Mouse (Mus musculus) right cerebral cortex, adult 2 months (tissue): ENCODE results near the gene Frrs1l.

ENCODE experiments used
- DNase-seq, 2 experiments: peaks; one replicate each; pipeline ENCODE4 v3.0.0; 2021 to 2022; ENCODE audit warnings: low spot score in 2 of 2

The Frrs1l gene

GRCm38 (mm10) chr4:56990215-56990584 is at the start of gene Frrs1l:
Gene Frrs1l (minus strand): TSS chr4:56990391.
- peak; percentile 71 to 72 for DNase-seq

DNA sequence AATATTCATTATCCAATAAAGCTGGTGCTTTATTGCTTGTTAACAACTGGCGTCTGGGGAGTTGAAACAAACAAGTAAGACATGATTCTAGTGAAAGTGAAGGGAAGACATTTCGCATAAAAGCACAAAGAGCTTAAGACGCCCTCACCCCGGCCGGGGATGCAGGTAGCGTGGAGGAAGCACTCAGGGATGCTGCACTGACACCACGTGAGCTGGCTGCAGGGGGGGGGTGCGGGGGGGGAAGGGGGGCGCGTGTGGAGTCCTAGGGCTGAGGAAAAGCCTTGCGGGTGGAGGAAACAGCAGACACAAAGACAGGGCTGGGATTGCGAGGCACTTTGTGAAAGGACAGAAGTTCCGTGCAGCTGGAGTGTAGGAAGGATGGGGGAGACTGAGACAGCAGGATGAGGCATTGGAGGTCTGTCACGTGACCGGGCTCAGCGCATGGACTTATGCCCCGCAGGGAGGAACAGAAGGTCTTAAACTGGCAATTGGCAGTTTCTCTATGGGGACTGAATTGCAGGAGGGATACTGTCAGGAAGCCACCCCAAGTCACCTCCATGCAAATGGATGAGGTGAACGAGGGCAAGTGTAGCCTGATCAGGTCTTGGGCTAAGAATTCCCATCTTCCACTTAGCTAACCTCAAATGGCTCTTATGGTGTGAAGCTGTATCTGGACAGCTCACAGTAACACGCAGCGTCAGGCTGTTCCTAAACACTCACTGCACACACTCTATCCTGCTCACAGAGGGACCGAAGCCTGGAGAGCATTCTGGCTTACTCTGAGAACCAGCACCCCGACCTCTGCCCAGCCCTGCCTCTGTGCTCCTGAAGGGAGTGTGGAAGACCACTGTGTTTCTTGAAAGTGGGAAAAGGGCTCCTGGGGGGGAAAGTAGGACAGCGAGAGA is 49.2 kb upstream of the Frrs1l start:
- DNase-seq: peak; percentile 56 to 65

DNA sequence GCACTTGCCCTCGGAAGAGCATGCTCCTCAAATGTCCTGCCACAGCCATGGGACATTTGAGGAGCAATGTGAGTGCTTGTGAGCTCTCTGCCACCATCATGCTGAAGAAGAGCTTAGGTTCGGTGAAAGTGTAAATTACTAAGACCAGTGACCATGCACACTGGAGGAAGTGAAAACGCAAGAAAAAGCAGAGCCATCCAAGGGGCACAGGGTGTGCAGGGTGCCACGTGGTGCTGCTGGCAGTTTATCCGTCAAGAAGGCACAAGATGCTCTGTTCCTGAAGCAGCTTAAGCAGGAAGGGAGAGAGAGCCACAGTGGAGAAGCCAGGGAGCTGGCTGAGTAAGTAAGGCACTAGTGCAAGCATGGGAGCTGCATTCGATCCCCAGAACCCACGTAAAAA is 47.4 kb upstream of the Frrs1l start:
- DNase-seq: no peak

DNA sequence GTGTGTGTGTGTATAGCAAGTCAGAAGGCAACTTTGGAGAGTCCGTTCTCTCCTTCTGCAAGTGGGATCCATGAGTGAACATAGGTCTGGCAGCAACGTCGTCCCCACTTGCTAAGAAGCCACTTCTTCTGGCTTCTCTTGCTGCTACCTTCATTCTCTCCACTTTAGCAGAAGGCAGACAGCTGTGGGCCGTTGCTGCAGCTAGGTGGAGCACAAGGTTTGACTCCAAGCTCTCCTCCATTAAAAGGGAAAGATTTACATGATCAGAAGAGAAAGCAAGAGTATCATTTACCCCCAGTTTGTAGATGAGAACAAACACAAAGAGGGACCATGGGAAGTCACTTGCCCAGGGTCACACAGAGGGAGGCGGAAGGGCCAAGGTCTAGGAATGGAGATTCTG is 44.0 kb upstream of the Frrs1l start:
- DNase-seq: no peak

GRCm38 (mm10) chr4:57031440-57031839 is 41.2 kb upstream of the Frrs1l start:
- DNase-seq: no peak

GRCm38 (mm10) chr4:57027954-57028353 is 37.8 kb upstream of the Frrs1l start:
- no peak for DNase-seq

DNA sequence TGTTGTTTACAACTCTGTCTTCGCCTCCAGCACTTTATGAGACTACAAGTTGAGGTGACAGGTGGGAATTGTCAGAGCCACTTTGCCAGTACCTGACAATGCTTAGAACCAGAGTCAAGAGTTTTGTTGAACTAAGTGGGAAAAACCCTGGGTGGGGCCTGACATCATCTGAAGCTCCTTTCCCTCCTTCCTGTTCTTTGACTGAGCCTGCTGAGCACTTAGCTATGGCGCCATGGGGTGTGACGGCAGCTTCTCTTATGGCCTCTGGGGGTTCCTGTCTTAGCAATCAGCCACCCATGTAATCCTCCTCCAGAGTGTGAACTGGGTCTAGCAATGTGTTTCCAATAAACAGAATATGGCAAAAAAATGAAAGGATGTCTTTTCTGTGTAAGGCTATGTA is 33.3 kb upstream of the Frrs1l start:
- DNase-seq: no peak

- no peak for DNase-seq
Observed at GRCm38 (mm10) chr4:57021288-57021687, 31.1 kb upstream of the Frrs1l start.

DNA sequence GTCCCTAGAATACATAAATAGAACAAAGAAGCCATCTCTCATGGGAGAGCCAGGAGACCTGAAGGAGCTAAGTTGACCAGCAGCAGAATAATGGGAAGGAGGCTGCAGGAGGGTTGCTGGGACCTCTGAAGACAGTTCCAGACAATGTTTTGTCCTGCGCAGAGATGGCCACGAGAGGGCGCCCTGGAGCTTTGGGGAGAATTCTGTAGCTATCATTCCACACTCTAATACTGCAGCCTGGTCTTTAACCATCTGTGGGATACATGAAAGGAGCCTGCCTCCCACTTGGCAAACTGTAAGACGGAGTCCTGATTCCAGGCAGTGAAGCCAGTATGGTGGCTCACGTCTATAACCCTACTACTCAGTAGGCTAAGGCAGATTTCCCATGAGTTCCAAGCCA is 27.0 kb upstream of the Frrs1l start:
- peak; percentile 66 to 81 for DNase-seq

DNA sequence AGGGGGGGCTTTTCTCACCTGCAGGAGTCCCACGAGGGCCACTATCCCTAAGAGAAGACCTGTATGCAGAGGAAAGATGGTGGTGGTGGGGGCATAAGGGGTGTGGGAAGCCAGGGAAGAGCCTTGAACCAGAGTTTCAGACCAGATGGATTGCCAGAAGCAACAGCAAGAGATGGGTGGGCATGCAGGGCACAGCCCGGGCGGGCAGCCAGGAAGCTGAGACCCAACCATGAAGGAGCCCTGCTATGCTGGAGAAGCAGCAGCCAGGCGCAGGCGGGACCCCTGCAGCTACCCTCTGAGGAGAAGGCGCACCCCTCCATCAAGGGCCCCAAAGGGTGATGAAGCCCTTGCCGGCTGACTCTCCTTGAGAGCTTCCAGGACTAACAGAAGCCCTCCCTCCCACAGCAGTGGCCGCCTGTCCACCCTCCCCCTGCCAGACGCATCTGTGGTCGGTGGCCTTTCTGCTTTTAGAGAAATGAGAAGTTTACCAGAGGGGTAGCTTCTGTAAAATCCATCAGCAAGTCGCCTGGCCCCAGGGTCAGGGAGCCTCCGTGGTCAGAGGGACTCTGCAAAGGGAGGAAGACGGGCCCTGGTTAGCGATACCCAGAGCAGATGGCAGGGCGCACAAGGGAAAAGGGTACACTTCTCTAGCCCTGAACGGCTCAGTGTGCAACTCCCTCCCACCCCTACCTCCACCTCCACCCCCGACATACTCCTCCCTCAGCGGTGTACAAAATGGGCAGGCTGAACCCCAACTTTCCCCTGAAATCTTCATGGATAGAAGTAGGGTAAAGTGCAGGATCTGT is 26.4 kb upstream of the Frrs1l start:
- DNase-seq: no peak

- DNase-seq: no peak
Observed at GRCm38 (mm10) chr4:57015032-57015431, 24.8 kb upstream of the Frrs1l start.

DNA sequence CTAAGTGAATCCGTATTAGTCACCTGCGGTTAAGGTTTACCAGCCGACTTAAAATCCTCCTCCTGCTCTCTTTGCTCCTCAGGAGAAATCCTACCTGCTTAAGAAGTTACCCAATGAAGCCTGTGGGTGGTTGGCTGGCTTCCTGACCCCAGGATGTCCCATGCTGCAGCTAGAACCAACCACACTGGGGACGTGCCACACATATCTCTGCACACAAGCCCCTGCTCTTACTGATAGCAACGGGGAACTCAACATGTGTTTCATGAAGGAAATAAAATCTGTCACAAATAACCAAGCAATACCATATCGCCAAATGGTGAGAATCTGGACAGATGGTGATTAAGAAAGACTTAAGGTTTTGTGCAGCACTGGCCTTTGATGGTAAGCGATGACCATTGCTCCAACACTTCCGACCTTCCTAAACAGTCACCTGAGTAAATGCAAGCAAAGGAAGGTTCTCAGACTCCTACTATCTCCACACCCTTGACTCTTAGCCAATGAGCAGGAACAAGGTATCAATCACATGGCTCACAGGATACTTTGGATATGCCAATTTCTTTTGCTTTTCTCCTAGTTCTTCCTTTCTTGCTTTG is 21.4 kb upstream of the Frrs1l start:
- DNase-seq: no peak

DNA sequence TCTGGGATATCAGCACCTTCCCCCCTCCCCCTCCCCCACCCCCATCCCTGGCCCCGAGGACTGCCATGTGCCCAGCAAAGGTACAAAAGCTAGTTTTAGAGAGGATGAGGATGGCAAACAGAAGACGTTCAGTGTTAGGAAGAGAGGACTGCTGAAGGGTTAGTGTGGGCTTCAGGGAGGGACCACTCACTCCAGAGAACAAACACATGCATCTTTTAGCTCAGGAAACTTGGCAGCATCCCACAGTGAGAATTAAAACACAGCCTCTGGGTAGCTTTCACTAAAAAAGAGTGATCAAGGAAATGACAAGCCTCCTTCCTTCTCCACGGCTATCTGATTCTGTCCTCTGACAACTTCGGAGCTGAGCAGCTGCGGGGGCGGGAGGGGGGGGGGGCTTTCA is 20.7 kb upstream of the Frrs1l start:
- no peak for DNase-seq

DNA sequence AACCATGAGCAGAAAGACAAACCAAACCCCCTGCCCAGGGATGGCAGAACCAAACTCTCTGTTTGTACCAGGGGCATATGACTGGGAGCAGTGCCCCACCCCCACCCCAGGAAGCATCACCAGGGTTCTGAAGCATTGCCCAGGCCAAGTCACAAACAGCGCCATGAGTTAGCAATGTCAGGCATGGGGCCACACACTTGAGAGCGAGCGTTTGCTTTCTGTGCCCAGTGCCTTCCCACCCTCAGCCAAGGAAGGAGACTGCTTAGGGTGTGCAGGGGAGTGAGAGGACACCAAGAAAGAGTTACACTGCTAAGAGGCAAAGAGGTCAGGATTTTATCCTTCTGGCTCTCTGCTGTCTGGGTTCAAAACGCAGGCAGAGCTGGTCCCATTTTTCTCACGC is 20.2 kb upstream of the Frrs1l start:
- DNase-seq: no peak

GRCm38 (mm10) chr4:57007717-57008116 is 17.5 kb upstream of the Frrs1l start:
- no peak for DNase-seq

GRCm38 (mm10) chr4:57005011-57005410 is 14.8 kb upstream of the Frrs1l start:
- no peak for DNase-seq

DNA sequence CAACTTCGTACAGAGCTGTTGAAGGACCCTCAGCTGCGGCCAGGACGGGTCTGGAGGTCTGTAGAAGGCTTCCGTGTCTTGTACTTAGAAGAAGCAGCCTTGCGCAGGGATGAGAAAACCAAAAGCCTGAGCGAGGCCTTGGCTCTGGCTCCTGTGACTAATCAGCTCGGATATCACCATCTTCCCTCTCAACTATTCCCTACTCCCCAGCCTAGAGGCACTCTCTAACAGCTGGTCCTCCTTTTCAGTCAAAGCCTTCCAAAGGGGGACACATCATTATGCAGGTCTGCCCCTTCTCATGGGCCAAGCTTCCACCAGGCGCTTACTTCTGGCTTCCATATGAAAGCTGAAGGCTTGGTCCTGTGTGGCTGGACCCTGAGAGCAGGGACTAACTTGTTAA is 13.7 kb upstream of the Frrs1l start:
- DNase-seq: no peak

DNA sequence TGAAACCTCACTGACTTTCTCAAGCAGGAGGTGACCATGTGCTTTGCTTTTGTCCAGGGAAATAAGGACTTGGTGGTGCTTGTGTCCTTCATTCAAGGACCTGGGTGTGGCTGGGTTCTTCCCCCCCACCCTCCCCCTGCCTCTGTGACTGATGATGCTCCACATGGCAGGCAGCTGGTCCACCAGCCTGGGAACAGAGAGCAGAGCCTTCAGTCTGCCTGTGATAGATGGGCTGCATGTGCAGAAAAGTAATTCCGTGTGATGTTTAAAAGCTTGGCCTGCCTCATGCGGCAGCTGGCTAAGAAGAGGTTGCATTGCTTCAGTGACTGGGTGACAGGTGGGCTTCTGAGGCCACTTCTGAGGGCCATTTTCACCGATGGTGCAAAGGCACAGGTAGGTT is 12.6 kb upstream of the Frrs1l start:
- DNase-seq: no peak

DNA sequence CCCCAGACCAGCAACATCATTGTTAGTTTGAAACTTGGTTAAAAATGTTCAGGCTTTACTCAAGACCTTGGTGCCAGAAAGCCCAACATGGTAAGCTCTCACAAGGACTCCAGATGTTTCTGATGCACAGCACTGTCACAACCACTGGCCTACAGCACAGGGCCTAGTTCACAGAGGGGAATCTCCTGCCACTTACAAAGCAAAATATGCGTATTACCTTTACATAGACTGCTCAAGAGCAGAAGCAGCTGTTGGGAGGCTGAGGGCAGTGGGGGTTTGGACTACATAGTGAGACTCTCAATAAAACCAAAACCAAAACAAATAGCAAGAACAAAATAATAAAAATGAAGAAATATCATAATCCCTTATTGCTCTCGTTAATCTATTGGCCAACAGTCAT is 11.2 kb upstream of the Frrs1l start:
- DNase-seq: no peak

- DNase-seq: no peak
Observed at GRCm38 (mm10) chr4:56993331-56993730, 3.1 kb upstream of the Frrs1l start.

DNA sequence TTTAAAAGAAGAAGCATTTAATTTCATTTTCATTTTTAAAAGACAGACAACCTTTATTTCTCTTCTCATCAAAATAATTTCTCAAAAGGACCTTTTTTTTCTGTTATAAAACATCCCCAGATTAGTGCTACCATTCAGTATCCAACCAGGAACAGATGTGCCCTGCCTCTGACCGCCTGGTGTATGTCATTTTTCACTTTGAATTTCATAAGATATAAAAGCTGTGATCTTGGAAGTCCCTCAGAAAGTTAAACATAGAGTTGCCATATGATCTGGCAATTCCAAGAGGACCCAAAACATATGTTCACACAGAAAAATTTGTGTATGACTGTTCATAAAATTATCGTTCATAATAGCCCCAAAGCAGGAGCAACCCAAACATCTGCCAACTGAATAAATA is 1.8 kb upstream of the Frrs1l start:
- DNase-seq: no peak

- peak; percentile 43 to 54 for DNase-seq
Observed at GRCm38 (mm10) chr4:56989431-56990214, 568 bp downstream of the Frrs1l start.
